Mouse (Mus musculus) bone marrow macrophage, adult 2 months (primary cell): ENCODE measurements around the gene Tecpr2.

ENCODE experiments used
- CTCF ChIP-seq: IDR thresholded peaks from 2 replicates; pipeline ENCODE4 v1.5.1; 2012; ENCODE audit warnings: low read depth, mild to moderate bottlenecking, low read length, moderate library complexity
- POLR2A ChIP-seq: IDR thresholded peaks from 2 replicates; pipeline ENCODE4 v1.6.1; 2012; ENCODE audit warnings: mild to moderate bottlenecking, low read depth, low read length, borderline replicate concordance

DNA sequence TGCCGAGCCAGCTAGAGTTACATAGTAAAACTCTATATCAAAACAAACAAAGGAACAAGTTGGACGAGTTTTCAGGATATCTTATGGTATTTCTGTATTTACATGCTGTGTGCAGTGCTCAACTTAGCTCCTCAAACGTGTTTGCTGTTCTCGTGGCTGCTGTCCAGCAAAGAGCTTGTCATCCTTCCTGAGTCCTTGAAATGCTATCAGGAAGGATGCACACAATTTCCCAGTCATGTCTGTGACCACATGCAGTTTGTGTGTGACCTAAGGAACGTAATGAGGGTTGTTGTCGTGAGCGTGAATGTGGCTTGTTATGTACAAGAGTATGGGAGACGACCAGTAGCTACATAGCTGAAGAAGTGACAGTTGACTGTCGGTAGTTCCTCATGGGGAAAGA, 26.7 kb downstream of the Tecpr2 start:
- TF ChIP-seq POLR2A, result no peak
- TF ChIP-seq CTCF, result no peak
